Mouse (Mus musculus) spleen, adult 2 months (tissue): ENCODE results near the gene Rapgef3. TPM values are rescaled to one million over a fixed set of nuclear protein-coding genes. Genes with fewer than 3 reads are reported as not detected.

Source experiments
- DNase-seq, 2 experiments: peaks; one replicate each; pipeline versions ENCODE4 v3.0.0 to v3.0.0-alpha.2; 2012 to 2021; ENCODE audit warnings: low spot score in 2 of 2, low read depth in 1 of 2
- H3K27ac ChIP-seq: fragments of 200-500 bp; 2 replicates; pipeline ENCODE4 v1.5.1; 2012; ENCODE audit warnings: low read length, inconsistent platforms; ENCODE audit not compliant: insufficient read depth
- H3K27me3 ChIP-seq: fragments of 200-500 bp; 2 replicates; pipeline ENCODE4 v1.6.1; 2012; ENCODE audit warnings: mild to moderate bottlenecking, moderate library complexity, low read length, inconsistent platforms; ENCODE audit not compliant: control insufficient read depth, insufficient read depth
- H3K36me3 ChIP-seq: fragments of 200-500 bp; 2 replicates; pipeline ENCODE4 v1.6.1; 2012; ENCODE audit warnings: mild to moderate bottlenecking, low read length, inconsistent platforms; ENCODE audit not compliant: control insufficient read depth, insufficient read depth
- H3K4me1 ChIP-seq: fragments of 200-500 bp; 2 replicates; pipeline ENCODE4 v1.6.1; 2011; ENCODE audit warnings: inconsistent platforms; ENCODE audit not compliant: control insufficient read depth, insufficient read depth, insufficient read length
- H3K4me3 ChIP-seq: fragments of 200-500 bp; 2 replicates; pipeline ENCODE4 v1.5.1; 2011; ENCODE audit warnings: mild to moderate bottlenecking, inconsistent platforms; ENCODE audit not compliant: insufficient read depth, insufficient read length; ENCODE audit errors: extremely low read depth
- CTCF ChIP-seq: fragments of 200-500 bp; IDR thresholded peaks from 2 replicates; pipeline ENCODE4 v1.5.1; 2011; ENCODE audit warnings: mild to moderate bottlenecking, inconsistent platforms; ENCODE audit not compliant: insufficient read depth, insufficient read length, insufficient replicate concordance; ENCODE audit errors: extremely low read depth
- POLR2A ChIP-seq: fragments of 200-500 bp; IDR thresholded peaks from 2 replicates; pipeline ENCODE4 v1.6.1; 2011; ENCODE audit warnings: low read depth, low read length, inconsistent platforms
- WGBS: fragments of 180-500 bp; shearing (Covaris S2); methylation state at CpG from one replicate; pipeline ENCODE4 v1.1.7; 2018; 5-methylcytosine and 5-hydroxymethylcytosine counted together
- polyA plus RNA-seq: library from polyadenylated mRNA; depleted of rRNA; stranded (reverse); fragments of >200 nt; gene quantifications from 2 replicates; pipeline ENCODE4 v1.2.3, GENCODE M21; 2012

Gene Rapgef3
- polyA plus RNA-seq, 1 experiment, result 28.8 TPM

GRCm38 (mm10) chr15:97773108-97773507 is 5.3 kb upstream of the Rapgef3 start:
- TF ChIP-seq POLR2A, result no peak
- TF ChIP-seq CTCF, result no peak
- H3K36me3 ChIP-seq, result no peaks in the 10 kb centered on the region
- H3K27me3 ChIP-seq, result no peaks in the 10 kb centered on the region
- no peak overlapping the region for H3K4me3 ChIP-seq
- no peaks in the 10 kb centered on the region for H3K4me1 ChIP-seq
- no peak for DNase-seq
- peak overlapping the region; percentile 37; the same call in 1 of the 2 replicates for H3K27ac ChIP-seq
- WGBS, result 72% methylated on average over 5 of the region's 5 CpGs

GRCm38 (mm10) chr15:97770280-97770679 is 2.5 kb upstream of the Rapgef3 start:
- no peak overlapping the region for H3K4me3 ChIP-seq
- WGBS, result 90% methylated on average over 8 of the region's 8 CpGs
- H3K27ac ChIP-seq, result no peak overlapping the region
- 0 out of 2 replicates have a peak, but pooled peaks cover 2% of the 10 kb centered on the region for H3K27me3 ChIP-seq
- no peak for DNase-seq
- TF ChIP-seq CTCF, result no peak
- TF ChIP-seq POLR2A, result no peak
- H3K36me3 ChIP-seq, result no peaks in the 10 kb centered on the region
- H3K4me1 ChIP-seq, result peaks cover 4% of the 10 kb centered on the region

- peak overlapping the region; percentile 58 for H3K4me3 ChIP-seq
- peak in 1 of 2 experiments; percentile 38 for DNase-seq
- peak overlapping the region; percentile 55; the same call in 1 of the 2 replicates for H3K27ac ChIP-seq
- TF ChIP-seq POLR2A, result no peak
- TF ChIP-seq CTCF, result no peak
- H3K36me3 ChIP-seq, result no peaks in the 10 kb centered on the region
- 2% methylated on average over 18 of the region's 18 CpGs for WGBS
- H3K27me3 ChIP-seq, result 0 out of 2 replicates have a peak, but pooled peaks cover 2% of the 10 kb centered on the region
- peaks cover 10% of the 10 kb centered on the region for H3K4me1 ChIP-seq
These were observed 420 bp upstream of the Rapgef3 start for GRCm38 (mm10) chr15:97768192-97768591.

- Histone ChIP-seq H3K27ac (peak overlapping the region; percentile 12), H3K36me3 (no peaks in the 10 kb centered on the region), H3K4me3 (peak overlapping the region; percentile 58; the same call in 1 of the 2 replicates), H3K4me1 (peaks cover 13% of the 10 kb centered on the region), H3K27me3 (0 out of 2 replicates have a peak, but pooled peaks cover 2% of the 10 kb centered on the region)
- TF ChIP-seq POLR2A (no peak), CTCF (no peak)
- DNase-seq, result no peak
- 34% methylated on average over 23 of the region's 23 CpGs for WGBS
These were observed 1.0 kb downstream of the Rapgef3 start for GRCm38 (mm10) chr15:97766594-97767279.

- peak overlapping the region; percentile 58 for H3K4me3 ChIP-seq
- peaks cover 13% of the 10 kb centered on the region for H3K4me1 ChIP-seq
- 59% methylated on average over 8 of the region's 8 CpGs for WGBS
- DNase-seq, result no peak
- no peak for TF ChIP-seq POLR2A
- TF ChIP-seq CTCF, result no peak
- H3K27ac ChIP-seq, result no peak overlapping the region
- no peaks in the 10 kb centered on the region for H3K36me3 ChIP-seq
- H3K27me3 ChIP-seq, result 0 out of 2 replicates have a peak, but pooled peaks cover 2% of the 10 kb centered on the region
These were observed 1.6 kb downstream of the Rapgef3 start for GRCm38 (mm10) chr15:97766194-97766593.

- TF ChIP-seq CTCF (no peak), POLR2A (no peak)
- H3K36me3 ChIP-seq, result no peaks in the 10 kb centered on the region
- H3K27ac ChIP-seq, result peak overlapping the region; percentile 13; the same call in 1 of the 2 replicates
- H3K27me3 ChIP-seq, result 0 out of 2 replicates have a peak, but pooled peaks cover 2% of the 10 kb centered on the region
- H3K4me3 ChIP-seq, result no peak overlapping the region
- WGBS, result 80% methylated on average over 13 of the region's 13 CpGs
- peaks cover 13% of the 10 kb centered on the region for H3K4me1 ChIP-seq
- DNase-seq, result no peak
These were observed 2.5 kb downstream of the Rapgef3 start for GRCm38 (mm10) chr15:97765090-97765794.
